Mouse (Mus musculus): ENCODE data around the gene Ngb. TPM values are rescaled to one million over a fixed set of nuclear protein-coding genes. Genes with fewer than 3 reads are reported as not detected.

Gene Ngb
- 1.0 and 1.2 TPM in 2 replicates for polyA plus RNA-seq (2015; fragmentation: Nextera tagmentation; extraction: Ambion mirVana)

- peaks cover 11% of the 10 kb centered on the region for H3K4me1 ChIP-seq (replicated peaks)
- H3K27ac ChIP-seq (replicated peaks): no peak within 1 kb of the TSS
- no peaks in the 10 kb centered on the region for H3K9me3 ChIP-seq
- peak within 1 kb of the TSS; percentile 63 for H3K4me2 ChIP-seq
- H3K36me3 ChIP-seq: no peaks in the 10 kb centered on the region
- H3K9ac ChIP-seq: peak within 1 kb of the TSS; percentile 53; the same call in 1 of the 2 replicates
- H3K27me3 ChIP-seq: peaks cover 39% of the 10 kb centered on the region
- 3% methylated on average over 32 of the region's 32 CpGs for WGBS
- peak within 1 kb of the TSS; percentile 36 for H3K4me3 ChIP-seq
- no peak; the same call in 1 of the 2 replicates for ATAC-seq (ENCODE audit: low read depth)
These were observed at the start of gene Ngb for GRCm38 (mm10) chr12:87102165-87102631. Gene Ngb (minus strand): TSS chr12:87102539.

GRCm38 (mm10) chr12:87149471-87149870 is 47.1 kb upstream of the Ngb start:
- Histone ChIP-seq H3K4me3 (no peak overlapping the region), H3K9ac (no peak overlapping the region), H3K4me2 (no peak overlapping the region), H3K36me3 (peaks cover 8% of the 10 kb centered on the region; the same call in 1 of the 2 replicates), H3K4me1 (replicated peaks) (peaks cover 26% of the 10 kb centered on the region), H3K27ac (replicated peaks) (no peak overlapping the region), H3K27me3 (no peaks in the 10 kb centered on the region), H3K9me3 (0 out of 2 replicates have a peak, but pooled peaks cover 3% of the 10 kb centered on the region)
- ATAC-seq (ENCODE audit: low read depth): no peak
- 94% methylated on average over 5 of the region's 5 CpGs for WGBS

- Histone ChIP-seq H3K9ac (peak overlapping the region; percentile 76), H3K4me1 (replicated peaks) (peaks cover 26% of the 10 kb centered on the region), H3K4me3 (peak overlapping the region; percentile 76), H3K4me2 (peak overlapping the region; percentile 65), H3K9me3 (0 out of 2 replicates have a peak, but pooled peaks cover 3% of the 10 kb centered on the region), H3K36me3 (peaks cover 8% of the 10 kb centered on the region; the same call in 1 of the 2 replicates), H3K27ac (replicated peaks) (peak overlapping the region; percentile 98), H3K27me3 (no peaks in the 10 kb centered on the region)
- WGBS: 18% methylated on average over 15 of the region's 15 CpGs
- no peak for ATAC-seq (ENCODE audit: low read depth)
These were observed 45.8 kb upstream of the Ngb start for GRCm38 (mm10) chr12:87148136-87148535.

- under 1% methylated on average over 61 of the region's 61 CpGs for WGBS
- H3K4me3 ChIP-seq: peak within 1 kb of the TSS; percentile 76
- ATAC-seq (ENCODE audit: low read depth): peak; percentile 96
- H3K36me3 ChIP-seq: peaks cover 8% of the 10 kb centered on the region; the same call in 1 of the 2 replicates
- H3K27me3 ChIP-seq: no peaks in the 10 kb centered on the region
- peaks cover 26% of the 10 kb centered on the region for H3K4me1 ChIP-seq (replicated peaks)
- H3K9ac ChIP-seq: peak within 1 kb of the TSS; percentile 76
- H3K4me2 ChIP-seq: peak within 1 kb of the TSS; percentile 65
- H3K9me3 ChIP-seq: 0 out of 2 replicates have a peak, but pooled peaks cover 1% of the 10 kb centered on the region
- H3K27ac ChIP-seq (replicated peaks): peak within 1 kb of the TSS; percentile 98
These were observed 45.2 kb upstream of the Ngb start, which contains the start of gene Pomt2 for GRCm38 (mm10) chr12:87147395-87148089. Gene Pomt2 (minus strand): TSS chr12:87147968.

- Histone ChIP-seq H3K9me3 (no peaks in the 10 kb centered on the region), H3K4me1 (replicated peaks) (peaks cover 26% of the 10 kb centered on the region), H3K4me3 (peak within 1 kb of the TSS; percentile 76), H3K27me3 (no peaks in the 10 kb centered on the region), H3K27ac (replicated peaks) (peak within 1 kb of the TSS; percentile 98), H3K4me2 (peak within 1 kb of the TSS; percentile 65), H3K9ac (peak within 1 kb of the TSS; percentile 76), H3K36me3 (peaks cover 8% of the 10 kb centered on the region; the same call in 1 of the 2 replicates)
- ATAC-seq (ENCODE audit: low read depth): peak; percentile 92
- WGBS: under 1% methylated on average over 27 of the region's 27 CpGs
These were observed 44.6 kb upstream of the Ngb start, which contains the start of gene Gstz1 for GRCm38 (mm10) chr12:87146966-87147365. Gene Gstz1 (plus strand): TSS chr12:87147165.

GRCm38 (mm10) chr12:87142156-87142555 is 39.8 kb upstream of the Ngb start:
- H3K36me3 ChIP-seq: no peaks in the 10 kb centered on the region
- H3K27me3 ChIP-seq: no peaks in the 10 kb centered on the region
- no peak overlapping the region for H3K27ac ChIP-seq (replicated peaks)
- no peak overlapping the region for H3K4me3 ChIP-seq
- no peak for ATAC-seq (ENCODE audit: low read depth)
- WGBS: 77% methylated on average over 2 of the region's 2 CpGs
- peaks cover 31% of the 10 kb centered on the region for H3K4me1 ChIP-seq (replicated peaks)
- no peak overlapping the region for H3K4me2 ChIP-seq
- H3K9me3 ChIP-seq: no peaks in the 10 kb centered on the region
- H3K9ac ChIP-seq: no peak overlapping the region

GRCm38 (mm10) chr12:87138768-87139167 is 36.4 kb upstream of the Ngb start:
- peak overlapping the region; percentile 52; the same call in 1 of the 2 replicates for H3K27ac ChIP-seq (replicated peaks)
- ATAC-seq (ENCODE audit: low read depth): no peak

GRCm38 (mm10) chr12:87138342-87138701 is 36.0 kb upstream of the Ngb start:
- peak overlapping the region; percentile 75 for H3K27ac ChIP-seq (replicated peaks)
- H3K9me3 ChIP-seq: no peaks in the 10 kb centered on the region
- H3K36me3 ChIP-seq: peaks cover 23% of the 10 kb centered on the region
- H3K4me3 ChIP-seq: no peak overlapping the region
- 33% methylated on average over 2 of the region's 2 CpGs for WGBS
- H3K4me2 ChIP-seq: no peak overlapping the region
- no peaks in the 10 kb centered on the region for H3K27me3 ChIP-seq
- no peak overlapping the region for H3K9ac ChIP-seq
- ATAC-seq (ENCODE audit: low read depth): no peak; the same call in 1 of the 2 replicates
- H3K4me1 ChIP-seq (replicated peaks): peaks cover 14% of the 10 kb centered on the region; the same call in 1 of the 2 replicates

More at GRCm38 (mm10) chr12:87138768-87139167, 36.4 kb upstream of the Ngb start:
- no peak overlapping the region for H3K4me2 ChIP-seq
- peaks cover 20% of the 10 kb centered on the region; the same call in 1 of the 2 replicates for H3K36me3 ChIP-seq
- 50% methylated on average over 2 of the region's 2 CpGs for WGBS
- no peaks in the 10 kb centered on the region for H3K27me3 ChIP-seq
- no peak overlapping the region for H3K4me3 ChIP-seq
- H3K9ac ChIP-seq: no peak overlapping the region
- peaks cover 14% of the 10 kb centered on the region; the same call in 1 of the 2 replicates for H3K4me1 ChIP-seq (replicated peaks)
- no peaks in the 10 kb centered on the region for H3K9me3 ChIP-seq

GRCm38 (mm10) chr12:87137439-87138341 is 35.4 kb upstream of the Ngb start:
- peak; percentile 78 for ATAC-seq (ENCODE audit: low read depth)
- WGBS: 69% methylated on average over 15 of the region's 15 CpGs
- Histone ChIP-seq H3K4me3 (no peak overlapping the region), H3K36me3 (peaks cover 29% of the 10 kb centered on the region), H3K27ac (replicated peaks) (peak overlapping the region; percentile 75), H3K27me3 (no peaks in the 10 kb centered on the region), H3K4me1 (replicated peaks) (peaks cover 14% of the 10 kb centered on the region; the same call in 1 of the 2 replicates), H3K4me2 (no peak overlapping the region), H3K9ac (no peak overlapping the region), H3K9me3 (no peaks in the 10 kb centered on the region)

- Histone ChIP-seq H3K4me1 (replicated peaks) (peaks cover 5% of the 10 kb centered on the region; the same call in 1 of the 2 replicates), H3K36me3 (peaks cover 55% of the 10 kb centered on the region), H3K9ac (no peak overlapping the region), H3K27ac (replicated peaks) (no peak overlapping the region), H3K4me2 (no peak overlapping the region), H3K27me3 (no peaks in the 10 kb centered on the region), H3K4me3 (no peak overlapping the region), H3K9me3 (no peaks in the 10 kb centered on the region)
- no peak for ATAC-seq (ENCODE audit: low read depth)
- 95% methylated on average over 9 of the region's 9 CpGs for WGBS
These were observed 30.4 kb upstream of the Ngb start for GRCm38 (mm10) chr12:87132784-87133183.

- H3K27ac ChIP-seq (replicated peaks): no peak overlapping the region
- no peak for ATAC-seq (ENCODE audit: low read depth)
- H3K9me3 ChIP-seq: no peaks in the 10 kb centered on the region
- no peak overlapping the region for H3K9ac ChIP-seq
- no peak overlapping the region for H3K4me3 ChIP-seq
- no peaks in the 10 kb centered on the region for H3K4me1 ChIP-seq (replicated peaks)
- H3K4me2 ChIP-seq: no peak overlapping the region
- 96% methylated on average over 6 of the region's 6 CpGs for WGBS
- no peaks in the 10 kb centered on the region for H3K27me3 ChIP-seq
- peaks cover 61% of the 10 kb centered on the region for H3K36me3 ChIP-seq
These were observed 29.9 kb upstream of the Ngb start for GRCm38 (mm10) chr12:87132210-87132609.
